Mouse (Mus musculus) thymus, adult 2 months (tissue): ENCODE measurements around the gene Sema6d.

ENCODE experiments used
- CTCF ChIP-seq: fragments of 200-500 bp; IDR thresholded peaks from 2 replicates; pipeline ENCODE4 v1.5.1; 2012; ENCODE audit warnings: mild to moderate bottlenecking, control low read depth, low read length, moderate library complexity, borderline replicate concordance; ENCODE audit not compliant: control insufficient read depth, poor library complexity, insufficient read depth; ENCODE audit errors: extremely low read depth
- POLR2A ChIP-seq: fragments of 200-500 bp; IDR thresholded peaks from 2 replicates; pipeline ENCODE4 v1.6.1; 2012; ENCODE audit warnings: mild to moderate bottlenecking, low read length, control low read depth, moderate library complexity; ENCODE audit not compliant: control insufficient read depth, poor library complexity, insufficient read depth; ENCODE audit errors: extremely low read depth

GRCm38 (mm10) chr2:124511826-124512225 lies 422.1 kb downstream of the Sema6d start:
- TF ChIP-seq CTCF (no peak), POLR2A (no peak)
